Mouse (Mus musculus) heart, adult 2 months (tissue): ENCODE measurements around the gene Gm32742.

Experiments used
- CTCF ChIP-seq: fragments of 200-600 bp; IDR thresholded peaks from 2 replicates; pipeline ENCODE4 v1.8.1; 2022; ENCODE audit warnings: antibody characterized with exemption, mild to moderate bottlenecking, moderate library complexity
- EP300 ChIP-seq: fragments of 200-500 bp; IDR thresholded peaks from 2 replicates; pipeline ENCODE4 v1.6.1; 2011; ENCODE audit warnings: low read depth, low read length, control low read depth; ENCODE audit not compliant: insufficient read depth
- POLR2A ChIP-seq: fragments of 200-500 bp; IDR thresholded peaks from 2 replicates; pipeline ENCODE4 v1.6.1; 2011; ENCODE audit warnings: mild to moderate bottlenecking, low read depth, low read length, control low read depth; ENCODE audit not compliant: insufficient read depth

GRCm38 (mm10) chr9:51101756-51102425 is 63.4 kb downstream of the Gm32742 start, which contains the start of gene 4833427G06Rik:
- TF ChIP-seq CTCF, result no peak
- no peak for TF ChIP-seq EP300
- no peak for TF ChIP-seq POLR2A
